Mouse (Mus musculus): ENCODE measurements around the gene F8.

DNA sequence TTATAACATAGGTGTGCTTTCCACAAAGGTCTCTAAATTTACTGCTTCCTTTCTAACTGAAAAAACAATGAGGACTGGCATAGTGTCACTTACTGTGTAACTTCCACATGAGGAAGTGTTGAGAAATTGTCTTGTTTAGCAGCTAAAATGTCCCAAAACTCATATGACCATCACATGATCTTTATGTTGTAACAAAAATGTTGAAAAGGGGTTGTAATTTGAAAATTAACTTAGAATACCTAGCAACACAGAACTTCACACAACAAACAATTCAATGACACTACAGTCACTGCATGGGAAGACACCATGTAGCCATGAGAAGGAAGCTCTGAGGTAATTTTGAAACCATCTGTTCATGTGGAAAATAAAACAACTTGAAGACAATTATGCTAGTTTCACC is 255.5 kb downstream of the F8 start:
- TF ChIP-seq CTCF (conservative IDR thresholded peaks at IDR 0.05; ENCODE audit: low read length) (no peak), POU5F1 (IDR thresholded peaks at IDR 0.05; ENCODE audit: borderline replicate concordance, low read length) (no peak)

Measured in E14TG2a.4 (cell line).